Mouse (Mus musculus): ENCODE measurements around the gene Usp24. TPM values are rescaled to one million over a fixed set of nuclear protein-coding genes. Genes with fewer than 3 reads are reported as not detected.

Usp24 gene
- total and polyA plus RNA-seq, 3 experiments = 13.0 to 25.7 (median 13.9) TPM

GRCm38 (mm10) chr4:106467420-106468110 lies 151.6 kb downstream of the Usp24 start:
- H3K27ac ChIP-seq (ENCODE audit: insufficient read depth, low read depth) = no peak overlapping the region
- no peak overlapping the region for H3K9ac ChIP-seq (ENCODE audit: insufficient read depth, low read depth)
- H3K27me3 ChIP-seq (replicated peaks) = peaks cover 38% of the 10 kb centered on the region
- no peak for DNase-seq (ENCODE audit: extremely low read depth)
- TF ChIP-seq MAZ (IDR thresholded peaks at IDR 0.05; ENCODE audit: low read depth, low read length) = no peak
- TF ChIP-seq NRF1 (IDR thresholded peaks at IDR 0.05; ENCODE audit: low read depth, low read length) = no peak
- no peak for TF ChIP-seq TCF12 (IDR thresholded peaks at IDR 0.05; ENCODE audit: low read depth, low read length)
- no peak for TF ChIP-seq USF1 (IDR thresholded peaks at IDR 0.05; ENCODE audit: low read depth, low read length)
- no peak for TF ChIP-seq JUN (IDR thresholded peaks at IDR 0.05; ENCODE audit: insufficient read depth, low read depth, low read length)
- no peak for TF ChIP-seq SIN3A (IDR thresholded peaks at IDR 0.05; ENCODE audit: low read length)
- TF ChIP-seq RAD21 (IDR thresholded peaks at IDR 0.05; ENCODE audit: low read depth, low read length) = no peak
- TF ChIP-seq GABPA (IDR thresholded peaks at IDR 0.05; ENCODE audit: insufficient replicate concordance, low read depth, low read length) = no peak
- TF ChIP-seq MAFK (IDR thresholded peaks at IDR 0.05; ENCODE audit: insufficient replicate concordance, low read length) = no peak
- no peak for TF ChIP-seq MEF2A (IDR thresholded peaks at IDR 0.05; ENCODE audit: borderline replicate concordance, low read depth, low read length)
- no peak for TF ChIP-seq HCFC1 (IDR thresholded peaks at IDR 0.05; ENCODE audit: low read depth, low read length)
- no peak for TF ChIP-seq ZKSCAN1 (IDR thresholded peaks at IDR 0.05; ENCODE audit: borderline replicate concordance, low read depth, low read length)
- no peaks in the 10 kb centered on the region for H3K4me1 ChIP-seq (ENCODE audit: control insufficient read depth in 1 of 2, insufficient read depth in 2 of 2)
- no peak overlapping the region for H3K4me2 ChIP-seq (ENCODE audit: insufficient read depth, low read depth, poor library complexity, severe bottlenecking)
- no peaks in the 10 kb centered on the region for H3K9me3 ChIP-seq (replicated peaks; ENCODE audit: low read length)
- no peak overlapping the region for H3K4me3 ChIP-seq (replicated peaks in 1 of 3; ENCODE audit: low read depth in 2 of 3, low read length in 2 of 3, poor library complexity in 1 of 3)
- H3K36me3 ChIP-seq (replicated peaks in 1 of 2; ENCODE audit: control insufficient read depth in 1 of 2, insufficient read depth in 1 of 2, low read length in 1 of 2) = no peaks in the 10 kb centered on the region
- dilution Hi-C loops (cut with MboI; ENCODE audit: extremely low pct_ligation_motif_present, extremely low pct_unique_long_range_greater_than_20kb, low sequenced_read_pairs) (no loop called here), in situ Hi-C loops (cut with MboI; ENCODE audit: low pct_ligation_motif_present, low pct_unique_long_range_greater_than_20kb, low sequenced_read_pairs) (no loop called here)
- H3K79me2 ChIP-seq (replicated peaks; ENCODE audit: control insufficient read depth, extremely low read depth, insufficient read depth, poor library complexity, severe bottlenecking) = no peaks in the 10 kb centered on the region

GRCm38 (mm10) chr4:106470921-106471320 lies 154.9 kb downstream of the Usp24 start:
- no peak overlapping the region for H3K4me2 ChIP-seq (ENCODE audit: insufficient read depth, low read depth, poor library complexity, severe bottlenecking)
- H3K27ac ChIP-seq (ENCODE audit: insufficient read depth, low read depth) = no peak overlapping the region
- no peak for DNase-seq (ENCODE audit: extremely low read depth)
- H3K9ac ChIP-seq (ENCODE audit: insufficient read depth, low read depth) = no peak overlapping the region
- H3K27me3 ChIP-seq (replicated peaks) = peaks cover 27% of the 10 kb centered on the region
- in situ Hi-C loops (cut with MboI; ENCODE audit: low pct_ligation_motif_present, low pct_unique_long_range_greater_than_20kb, low sequenced_read_pairs) (loop anchor here (5.0 kb wide), 1 partner anchor 61 kb away; no protein-coding TSS in a partner anchor), dilution Hi-C loops (cut with MboI; ENCODE audit: extremely low pct_ligation_motif_present, extremely low pct_unique_long_range_greater_than_20kb, low sequenced_read_pairs) (no loop called here)
- no peaks in the 10 kb centered on the region for H3K9me3 ChIP-seq (replicated peaks; ENCODE audit: low read length)
- peaks cover 0 to 10% of the 10 kb centered on the region in 2 experiments; a peak in 2 of 4 replicates for H3K4me1 ChIP-seq (ENCODE audit: control insufficient read depth in 1 of 2, insufficient read depth in 2 of 2)
- H3K36me3 ChIP-seq (replicated peaks in 1 of 2; ENCODE audit: control insufficient read depth in 1 of 2, insufficient read depth in 1 of 2, low read length in 1 of 2) = no peaks in the 10 kb centered on the region
- H3K4me3 ChIP-seq (replicated peaks in 1 of 3; ENCODE audit: low read depth in 2 of 3, low read length in 2 of 3, poor library complexity in 1 of 3) = no peak overlapping the region
- H3K79me2 ChIP-seq (replicated peaks; ENCODE audit: control insufficient read depth, extremely low read depth, insufficient read depth, poor library complexity, severe bottlenecking) = no peaks in the 10 kb centered on the region
- TF ChIP-seq ZNF384 (IDR thresholded peaks at IDR 0.05; ENCODE audit: low read depth, low read length) (no peak), KAT2A (IDR thresholded peaks at IDR 0.05; ENCODE audit: insufficient replicate concordance, low read length) (no peak), POLR2A (IDR thresholded peaks at IDR 0.05; ENCODE audit: low read depth, low read length) (no peak), ELF1 (IDR thresholded peaks at IDR 0.05; ENCODE audit: low read depth, low read length) (no peak), ETS1 (conservative IDR thresholded peaks at IDR 0.05; ENCODE audit: low read depth, low read length) (no peak), MXI1 (IDR thresholded peaks at IDR 0.05; ENCODE audit: low read depth, low read length) (no peak), JUND (conservative IDR thresholded peaks at IDR 0.05; ENCODE audit: low read depth, low read length) (no peak), BHLHE40 (IDR thresholded peaks at IDR 0.05; ENCODE audit: low read depth, low read length) (no peak), JUN (IDR thresholded peaks at IDR 0.05; ENCODE audit: insufficient read depth, low read depth, low read length) (no peak), MYC (IDR thresholded peaks at IDR 0.05; ENCODE audit: low read depth, low read length) (no peak), CTCF (conservative IDR thresholded peaks at IDR 0.05 in 1 of 2, IDR thresholded peaks at IDR 0.05 in 1 of 2; ENCODE audit: low read depth in 2 of 2, low read length in 2 of 2) (no peak), EP300 (IDR thresholded peaks at IDR 0.05; ENCODE audit: low read length) (no peak), GABPA (IDR thresholded peaks at IDR 0.05; ENCODE audit: insufficient replicate concordance, low read depth, low read length) (no peak), NELFE (IDR thresholded peaks at IDR 0.05; ENCODE audit: low read depth, low read length) (no peak), TCF12 (IDR thresholded peaks at IDR 0.05; ENCODE audit: low read depth, low read length) (no peak)
